Mouse (Mus musculus): ENCODE measurements around the gene Npas4. TPM values are rescaled to one million over a fixed set of nuclear protein-coding genes. Genes with fewer than 3 reads are reported as not detected.
A peak's percentile ranks its signal among the peaks of the same experiment; 100 is the strongest.

Gene Npas4
- total RNA-seq, 1 experiment = 0.09 TPM

DNA sequence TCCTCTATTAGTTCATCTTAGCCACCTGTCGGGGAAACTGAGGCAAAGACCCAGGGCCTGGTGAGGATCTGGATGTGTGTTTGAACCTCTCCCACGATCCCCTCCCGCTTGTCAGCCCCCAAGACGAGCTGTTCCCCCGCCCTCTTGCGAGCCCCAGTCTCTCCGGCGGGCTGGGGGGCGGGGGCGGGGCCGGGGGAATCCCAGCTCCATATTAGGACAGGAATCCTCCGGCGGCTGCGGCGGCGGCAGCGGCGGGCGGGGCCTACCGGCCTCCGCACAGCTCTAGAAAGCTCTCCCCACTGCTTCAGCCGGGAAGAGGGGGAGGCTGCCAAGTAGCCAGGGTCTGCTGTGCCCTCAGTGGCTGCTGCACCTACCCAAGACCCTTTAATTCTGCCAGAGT, 600 bp upstream of the Npas4 start:
- Histone ChIP-seq H3K9ac (ENCODE audit: insufficient read depth, low read depth, low read length, poor library complexity, severe bottlenecking) (no peak overlapping the region), H3K27ac (ENCODE audit: insufficient read depth, low read depth, low read length, poor library complexity, severe bottlenecking) (no peak overlapping the region), H3K9me3 (ENCODE audit: control insufficient read depth, insufficient read depth, low read depth, low read length) (no peaks in the 10 kb centered on the region), H3K4me3 (ENCODE audit: insufficient read depth in 1 of 2, low read depth in 1 of 2, low read length in 2 of 2, poor library complexity in 1 of 2, severe bottlenecking in 1 of 2) (peak overlapping the region in 1 of 2 experiments; percentile 30; a peak in 1 of 4 replicates), H3K36me3 (ENCODE audit: control insufficient read depth, insufficient read depth, low read length, poor library complexity, severe bottlenecking) (no peaks in the 10 kb centered on the region), H3K4me1 (ENCODE audit: control insufficient read depth in 2 of 2, insufficient read depth in 2 of 2, low read length in 2 of 2, poor library complexity in 1 of 2) (peaks cover 0 to 4% of the 10 kb centered on the region in 2 experiments; a peak in 1 of 4 replicates)
- in situ Hi-C loops (cut with MboI; ENCODE audit: low sequenced_read_pairs in 2 of 2, unreplicated experiment in 2 of 2) = loop anchor here in 1 of 2 experiments (25.0 kb wide), 1 partner anchor 353 kb away; the partner anchor contains the start of gene Rce1
- TF ChIP-seq MAFK (IDR thresholded peaks at IDR 0.05; ENCODE audit: insufficient read depth, low read depth, low read length) (no peak), HCFC1 (IDR thresholded peaks at IDR 0.05; ENCODE audit: borderline replicate concordance, insufficient read depth, low read length) (no peak), ZC3H11A (IDR thresholded peaks at IDR 0.05; ENCODE audit: borderline replicate concordance, low read depth, low read length) (no peak), CHD2 (IDR thresholded peaks at IDR 0.05; ENCODE audit: low read depth, low read length) (no peak), ZNF384 (IDR thresholded peaks at IDR 0.05; ENCODE audit: low read depth, low read length) (no peak)
- DNase-seq (ENCODE audit: low read depth, low spot score) = no peak

DNA sequence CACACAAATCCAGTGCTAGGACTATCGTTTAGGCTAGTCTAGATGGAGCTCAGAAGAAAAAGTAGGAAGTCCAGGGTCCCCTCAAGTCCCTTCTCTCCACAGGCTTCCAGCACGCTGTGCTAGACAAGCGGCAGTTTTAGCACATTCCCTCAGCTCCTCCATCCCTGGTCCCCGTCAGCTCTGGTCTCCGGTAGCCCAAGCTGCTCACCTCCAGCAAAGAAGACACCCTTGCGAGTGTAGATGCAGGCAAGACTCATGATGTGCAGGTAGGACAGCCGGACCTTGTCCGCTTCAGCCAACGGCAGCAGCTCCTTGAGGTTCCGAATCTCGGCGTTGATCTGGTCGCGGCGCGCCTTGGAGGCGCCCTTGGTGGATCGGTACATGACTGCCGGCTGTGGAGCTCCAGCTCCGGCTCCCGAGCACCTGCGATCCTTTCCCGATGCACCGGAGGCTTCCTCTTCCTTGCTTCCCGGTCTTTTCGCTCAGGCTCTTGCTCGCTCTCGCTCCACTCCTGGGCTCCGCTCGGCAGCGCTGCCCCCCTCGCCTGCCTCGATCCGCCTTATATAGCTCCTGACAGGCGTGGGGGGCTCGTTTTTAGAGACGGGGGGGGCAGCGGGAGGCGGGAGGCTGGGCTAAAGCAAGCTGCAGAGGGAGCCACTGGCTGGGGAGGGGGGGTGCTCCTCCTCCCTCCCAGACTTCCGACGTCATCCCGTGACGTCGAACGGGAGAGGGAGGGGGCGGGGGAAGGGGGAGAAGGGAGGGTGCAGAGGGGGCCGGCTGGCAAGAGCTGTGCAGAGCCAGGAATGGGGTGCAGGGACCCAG, 471 bp downstream of the Npas4 start:
- DNase-seq (ENCODE audit: low read depth, low spot score) = no peak
- Histone ChIP-seq H3K9me3 (ENCODE audit: control insufficient read depth, insufficient read depth, low read depth, low read length) (no peaks in the 10 kb centered on the region), H3K9ac (ENCODE audit: insufficient read depth, low read depth, low read length, poor library complexity, severe bottlenecking) (no peak overlapping the region), H3K27ac (ENCODE audit: insufficient read depth, low read depth, low read length, poor library complexity, severe bottlenecking) (no peak overlapping the region), H3K36me3 (ENCODE audit: control insufficient read depth, insufficient read depth, low read length, poor library complexity, severe bottlenecking) (no peaks in the 10 kb centered on the region), H3K4me3 (ENCODE audit: insufficient read depth in 1 of 2, low read depth in 1 of 2, low read length in 2 of 2, poor library complexity in 1 of 2, severe bottlenecking in 1 of 2) (peak overlapping the region in 1 of 2 experiments; percentile 48; a peak in 2 of 4 replicates), H3K4me1 (ENCODE audit: control insufficient read depth in 2 of 2, insufficient read depth in 2 of 2, low read length in 2 of 2, poor library complexity in 1 of 2) (peaks cover 0 to 4% of the 10 kb centered on the region in 2 experiments; a peak in 1 of 4 replicates)
- TF ChIP-seq HCFC1 (IDR thresholded peaks at IDR 0.05; ENCODE audit: borderline replicate concordance, insufficient read depth, low read length) (no peak), ZC3H11A (IDR thresholded peaks at IDR 0.05; ENCODE audit: borderline replicate concordance, low read depth, low read length) (no peak), ZNF384 (IDR thresholded peaks at IDR 0.05; ENCODE audit: low read depth, low read length) (no peak), MAFK (IDR thresholded peaks at IDR 0.05; ENCODE audit: insufficient read depth, low read depth, low read length) (no peak), CHD2 (IDR thresholded peaks at IDR 0.05; ENCODE audit: low read depth, low read length) (no peak)
- in situ Hi-C loops (cut with MboI; ENCODE audit: low sequenced_read_pairs in 2 of 2, unreplicated experiment in 2 of 2) = loop anchor here in 1 of 2 experiments (25.0 kb wide), 1 partner anchor 352 kb away; the partner anchor contains the start of gene Rce1

DNA sequence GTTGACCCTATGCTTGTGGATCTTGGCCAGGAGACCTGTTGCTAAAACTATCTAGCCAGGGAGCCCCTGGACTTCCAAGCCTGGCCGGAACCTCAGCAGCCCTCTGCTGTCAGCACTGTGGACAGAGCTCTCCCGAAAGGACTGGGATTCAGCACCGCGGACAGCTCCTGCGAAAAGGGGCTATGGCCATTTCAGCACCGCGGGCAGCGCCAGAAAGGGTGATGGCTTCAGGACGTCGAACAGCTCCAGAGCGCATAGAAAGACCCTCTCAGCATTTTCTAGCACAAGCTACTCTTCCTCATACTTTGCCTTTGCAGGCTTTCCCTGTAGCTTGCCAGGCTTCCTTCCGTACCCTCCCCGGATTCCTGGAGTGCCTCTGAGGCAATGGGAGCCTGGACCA, 1.1 kb downstream of the Npas4 start:
- Histone ChIP-seq H3K9me3 (ENCODE audit: control insufficient read depth, insufficient read depth, low read depth, low read length) (no peaks in the 10 kb centered on the region), H3K4me3 (ENCODE audit: insufficient read depth in 1 of 2, low read depth in 1 of 2, low read length in 2 of 2, poor library complexity in 1 of 2, severe bottlenecking in 1 of 2) (no peak overlapping the region), H3K9ac (ENCODE audit: insufficient read depth, low read depth, low read length, poor library complexity, severe bottlenecking) (no peak overlapping the region), H3K4me1 (ENCODE audit: control insufficient read depth in 2 of 2, insufficient read depth in 2 of 2, low read length in 2 of 2, poor library complexity in 1 of 2) (peaks cover 0 to 4% of the 10 kb centered on the region in 2 experiments; a peak in 1 of 4 replicates), H3K27ac (ENCODE audit: insufficient read depth, low read depth, low read length, poor library complexity, severe bottlenecking) (no peak overlapping the region), H3K36me3 (ENCODE audit: control insufficient read depth, insufficient read depth, low read length, poor library complexity, severe bottlenecking) (no peaks in the 10 kb centered on the region)
- DNase-seq (ENCODE audit: low read depth, low spot score) = peak; percentile 85
- in situ Hi-C loops (cut with MboI; ENCODE audit: low sequenced_read_pairs in 2 of 2, unreplicated experiment in 2 of 2) = loop anchor here in 1 of 2 experiments (25.0 kb wide), 1 partner anchor 352 kb away; the partner anchor contains the start of gene Rce1
- TF ChIP-seq ZNF384 (IDR thresholded peaks at IDR 0.05; ENCODE audit: low read depth, low read length) = 0 out of 2 replicates have a peak, but pooled peaks have one; percentile 8
- TF ChIP-seq MAFK (IDR thresholded peaks at IDR 0.05; ENCODE audit: insufficient read depth, low read depth, low read length) = peak; percentile 92
- no peak for TF ChIP-seq HCFC1 (IDR thresholded peaks at IDR 0.05; ENCODE audit: borderline replicate concordance, insufficient read depth, low read length)

DNA sequence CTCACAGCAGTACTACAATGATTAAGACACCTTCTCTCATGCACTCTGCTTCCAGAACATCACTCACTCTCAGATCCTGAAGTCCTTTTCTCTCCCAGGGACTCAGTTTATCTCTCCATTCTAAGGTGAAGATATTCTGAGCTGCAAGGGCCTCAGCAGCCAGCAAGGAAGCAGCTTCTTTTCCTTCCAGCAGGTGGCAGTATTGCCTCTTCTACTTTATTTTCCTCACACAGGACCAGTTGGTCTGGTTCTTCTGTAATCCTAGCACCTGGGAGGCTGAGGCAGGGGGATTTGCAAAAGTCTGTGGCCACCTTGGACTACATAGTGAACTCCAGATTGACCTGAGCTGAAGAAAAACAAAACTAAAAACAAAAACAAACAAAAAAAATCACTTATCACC, 8.3 kb downstream of the Npas4 start:
- peak; percentile 66 for DNase-seq (ENCODE audit: low read depth, low spot score)

More for the DNA sequence above, 8.3 kb downstream of the Npas4 start:
- no peaks in the 10 kb centered on the region for H3K9me3 ChIP-seq (ENCODE audit: control insufficient read depth, insufficient read depth, low read depth, low read length)
- in situ Hi-C loops (cut with MboI; ENCODE audit: low sequenced_read_pairs in 2 of 2, unreplicated experiment in 2 of 2) = loop anchor here in 1 of 2 experiments (25.0 kb wide), 1 partner anchor 344 kb away; the partner anchor contains the start of gene Rce1
- H3K36me3 ChIP-seq (ENCODE audit: control insufficient read depth, insufficient read depth, low read length, poor library complexity, severe bottlenecking) = no peaks in the 10 kb centered on the region
- TF ChIP-seq MAFK (IDR thresholded peaks at IDR 0.05; ENCODE audit: insufficient read depth, low read depth, low read length) (no peak), ZC3H11A (IDR thresholded peaks at IDR 0.05; ENCODE audit: borderline replicate concordance, low read depth, low read length) (peak; percentile 82), ZNF384 (IDR thresholded peaks at IDR 0.05; ENCODE audit: low read depth, low read length) (no peak)
- peaks cover 0 to 3% of the 10 kb centered on the region in 2 experiments; a peak in 2 of 4 replicates for H3K4me1 ChIP-seq (ENCODE audit: control insufficient read depth in 2 of 2, insufficient read depth in 2 of 2, low read length in 2 of 2, poor library complexity in 1 of 2)
- no peak overlapping the region for H3K4me3 ChIP-seq (ENCODE audit: insufficient read depth in 1 of 2, low read depth in 1 of 2, low read length in 2 of 2, poor library complexity in 1 of 2, severe bottlenecking in 1 of 2)
- H3K27ac ChIP-seq (ENCODE audit: insufficient read depth, low read depth, low read length, poor library complexity, severe bottlenecking) = no peak overlapping the region
- H3K9ac ChIP-seq (ENCODE audit: insufficient read depth, low read depth, low read length, poor library complexity, severe bottlenecking) = no peak overlapping the region

All from ES-E14 (cell line).